Mouse (Mus musculus) erythroblast, embryonic 14.5 days (primary cell): ENCODE results near the gene BC025920. TPM values are rescaled to one million over a fixed set of nuclear protein-coding genes. Genes with fewer than 3 reads are reported as not detected.

Experiments
- H3K27me3 ChIP-seq: 2 replicates; pipeline ENCODE4 v1.6.1; 2012; ENCODE audit warnings: inconsistent platforms; ENCODE audit not compliant: control insufficient read depth
- H3K36me3 ChIP-seq: 2 replicates; pipeline ENCODE4 v1.6.1; 2012; ENCODE audit warnings: mild to moderate bottlenecking, inconsistent platforms; ENCODE audit not compliant: control insufficient read depth
- H3K4me1 ChIP-seq: 2 replicates; pipeline ENCODE4 v1.6.1; 2012; ENCODE audit warnings: inconsistent platforms; ENCODE audit not compliant: control insufficient read depth
- H3K4me3 ChIP-seq: replicated peaks from 2 replicates; pipeline ENCODE3; 2012; ENCODE audit warnings: moderate library complexity, mild to moderate bottlenecking, inconsistent platforms
- H3K9me3 ChIP-seq: 2 replicates; pipeline ENCODE4 v1.6.1; 2012; ENCODE audit warnings: low read length, inconsistent platforms, mixed read lengths; ENCODE audit not compliant: control insufficient read depth
- GATA1 ChIP-seq: IDR thresholded peaks from 2 replicates; pipeline ENCODE4 v1.6.1; 2012; ENCODE audit warnings: low read length, inconsistent platforms, mixed read lengths
- TAL1 ChIP-seq: IDR thresholded peaks from 3 replicates; pipeline ENCODE4 v1.6.1; 2012; ENCODE audit warnings: low read length, inconsistent platforms, mixed read lengths
- polyA plus RNA-seq: library from polyadenylated mRNA; stranded (reverse); fragments of >175 nt; gene quantifications from 2 replicates; pipeline ENCODE4 v1.2.3, GENCODE M21; 2012

The BC025920 gene
- polyA plus RNA-seq, 1 experiment: 0.07 TPM

DNA sequence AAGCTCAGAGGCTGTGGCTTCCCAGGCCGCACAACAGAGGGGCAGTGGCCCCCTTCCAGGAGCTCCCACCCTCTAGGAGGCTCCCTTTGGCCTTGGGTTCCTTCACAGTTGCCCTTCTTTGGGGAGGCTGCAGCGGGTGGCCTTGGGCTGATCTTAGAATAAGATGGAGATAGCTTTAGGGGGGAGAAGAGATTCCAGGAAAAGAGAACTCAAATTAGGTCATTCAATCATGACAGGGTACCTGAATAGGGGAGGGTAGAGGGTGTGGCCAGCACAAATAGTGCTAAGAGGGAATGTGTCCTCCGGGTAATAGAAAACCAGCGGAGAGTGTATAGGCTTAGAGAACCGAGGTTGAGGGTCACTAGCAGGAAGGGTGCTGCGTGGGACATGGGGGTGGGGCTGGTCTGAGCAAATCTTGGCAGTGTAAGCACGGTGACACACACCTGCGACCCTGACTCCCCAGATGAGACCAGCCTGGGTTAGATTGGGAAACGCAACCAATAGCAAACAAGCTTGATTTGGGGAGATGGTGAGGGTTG, 33.9 kb upstream of the BC025920 start:
- Histone ChIP-seq H3K27me3 (peaks cover 63% of the 10 kb centered on the region), H3K4me1 (peaks cover 85% of the 10 kb centered on the region), H3K36me3 (no peaks in the 10 kb centered on the region), H3K4me3 (peak overlapping the region; percentile 76), H3K9me3 (no peaks in the 10 kb centered on the region)
- no peak for TF ChIP-seq GATA1
- TF ChIP-seq TAL1: no peak

- Histone ChIP-seq H3K4me1 (peaks cover 81% of the 10 kb centered on the region), H3K36me3 (no peaks in the 10 kb centered on the region; the same call in 1 of the 2 replicates), H3K4me3 (peak overlapping the region; percentile 76), H3K27me3 (peaks cover 65% of the 10 kb centered on the region), H3K9me3 (no peaks in the 10 kb centered on the region)
- no peak for TF ChIP-seq GATA1
- TF ChIP-seq TAL1: no peak
Observed at GRCm38 (mm10) chr10:81572975-81573374, 33.1 kb upstream of the BC025920 start.

DNA sequence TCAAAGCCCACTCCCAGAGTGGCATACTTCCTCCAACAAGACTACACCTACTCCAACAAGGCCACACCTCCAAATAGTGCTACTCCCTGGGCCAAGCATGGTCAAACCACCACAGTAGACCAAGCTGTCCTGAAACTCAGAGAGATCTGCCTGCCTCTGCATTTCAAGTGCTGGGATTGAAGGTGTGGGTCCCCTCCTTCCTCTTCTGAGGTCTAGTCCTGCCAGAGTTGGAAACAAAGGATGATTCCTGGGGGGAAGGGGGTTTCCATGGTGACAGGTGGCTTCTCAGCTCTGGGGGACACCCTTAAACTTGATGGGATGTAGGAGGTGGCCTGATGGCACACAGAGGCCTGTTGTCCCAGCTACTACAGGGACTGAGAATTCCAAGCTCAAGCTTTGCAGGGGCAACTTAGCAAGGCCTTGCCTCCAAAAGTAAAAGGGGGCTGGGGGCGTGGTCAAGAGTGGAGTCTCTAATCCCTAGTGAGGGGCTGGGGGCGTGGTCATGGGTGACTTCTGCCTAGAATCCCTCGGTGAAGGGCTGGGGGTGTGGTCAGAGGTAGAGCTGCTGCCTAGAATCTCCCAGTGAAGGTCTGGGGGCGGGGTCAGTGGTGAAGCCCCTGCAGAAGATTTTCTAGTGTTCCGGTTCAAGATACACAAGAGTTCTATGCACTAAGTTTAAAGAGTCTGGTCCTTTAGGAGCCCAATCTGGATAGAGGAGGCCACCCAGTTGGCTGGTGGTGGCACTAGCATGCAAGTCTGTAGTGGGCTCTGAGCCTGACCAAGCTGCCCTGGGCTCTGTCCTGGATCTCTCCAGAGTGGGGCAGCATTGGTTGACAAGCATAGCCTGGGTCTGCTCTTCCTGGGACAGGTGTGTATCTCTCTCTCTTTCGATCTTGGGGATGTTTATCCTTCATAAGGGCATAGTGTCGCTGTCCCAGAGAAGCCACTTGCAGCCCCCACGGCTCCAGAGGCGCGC, 31.7 kb upstream of the BC025920 start, which contains the start of gene Tle2:
Gene Tle2, plus strand, starts transcription at position 481 of the 976 bp plus-strand sequence.
- H3K27me3 ChIP-seq: peaks cover 59% of the 10 kb centered on the region
- H3K36me3 ChIP-seq: no peaks in the 10 kb centered on the region; the same call in 1 of the 2 replicates
- TF ChIP-seq GATA1: no peak
- TF ChIP-seq TAL1: no peak
- no peaks in the 10 kb centered on the region for H3K9me3 ChIP-seq
- peak within 1 kb of the TSS; percentile 50 for H3K4me3 ChIP-seq
- H3K4me1 ChIP-seq: peaks cover 71% of the 10 kb centered on the region

DNA sequence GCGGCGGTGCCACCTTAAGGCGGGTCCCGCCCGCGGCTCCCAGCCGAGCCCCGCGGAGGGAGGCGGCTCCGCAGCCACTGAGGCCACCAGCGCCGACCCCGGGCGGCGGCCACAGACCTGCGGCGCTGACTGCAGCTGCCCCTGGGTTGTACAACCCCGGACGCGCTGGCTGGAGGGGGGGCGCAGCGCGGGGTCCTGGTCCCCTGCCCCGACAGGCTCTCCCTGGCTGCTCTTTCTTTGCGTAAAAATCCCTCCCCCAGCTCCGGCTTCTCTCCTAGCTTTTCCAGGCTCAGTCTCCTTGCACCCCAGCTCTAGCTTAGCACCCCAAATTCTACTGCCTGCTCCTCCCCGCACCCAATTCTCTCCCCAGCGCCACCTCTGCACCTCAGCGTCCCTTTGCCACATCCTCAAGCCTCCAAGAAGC, 30.9 kb upstream of the BC025920 start:
- Histone ChIP-seq H3K4me1 (peaks cover 63% of the 10 kb centered on the region), H3K36me3 (no peaks in the 10 kb centered on the region; the same call in 1 of the 2 replicates), H3K9me3 (no peaks in the 10 kb centered on the region), H3K4me3 (peak overlapping the region; percentile 50), H3K27me3 (peaks cover 61% of the 10 kb centered on the region)
- no peak for TF ChIP-seq GATA1
- no peak for TF ChIP-seq TAL1

- TF ChIP-seq GATA1: no peak
- no peak for TF ChIP-seq TAL1
- Histone ChIP-seq H3K9me3 (no peaks in the 10 kb centered on the region), H3K4me3 (peak overlapping the region; percentile 50), H3K27me3 (peaks cover 65% of the 10 kb centered on the region), H3K4me1 (peaks cover 60% of the 10 kb centered on the region), H3K36me3 (no peaks in the 10 kb centered on the region; the same call in 1 of the 2 replicates)
Observed at GRCm38 (mm10) chr10:81575695-81576094, 30.4 kb upstream of the BC025920 start.

DNA sequence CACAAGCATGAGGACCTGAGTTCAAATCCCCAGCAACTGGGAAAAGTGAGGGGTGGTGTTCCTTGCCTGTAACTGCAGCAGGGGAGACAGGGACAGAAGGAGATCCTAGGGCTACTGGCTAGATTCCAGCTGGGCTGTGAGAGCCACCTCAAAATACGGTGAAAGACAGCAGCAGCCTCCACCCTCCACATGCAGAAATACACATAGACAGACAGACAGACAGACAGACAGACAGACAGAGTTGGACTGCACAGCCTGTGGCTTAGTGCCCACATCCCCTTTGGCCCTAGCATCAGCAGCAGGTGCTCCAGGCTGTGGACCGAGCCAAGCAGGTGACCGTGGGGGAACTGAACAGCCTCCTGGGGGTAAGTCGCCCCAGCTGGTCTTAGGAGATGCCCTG, 26.1 kb upstream of the BC025920 start:
- Histone ChIP-seq H3K4me1 (peaks cover 19% of the 10 kb centered on the region), H3K36me3 (no peaks in the 10 kb centered on the region; the same call in 1 of the 2 replicates), H3K9me3 (no peaks in the 10 kb centered on the region), H3K27me3 (peaks cover 69% of the 10 kb centered on the region), H3K4me3 (no peak overlapping the region)
- no peak for TF ChIP-seq GATA1
- no peak for TF ChIP-seq TAL1

DNA sequence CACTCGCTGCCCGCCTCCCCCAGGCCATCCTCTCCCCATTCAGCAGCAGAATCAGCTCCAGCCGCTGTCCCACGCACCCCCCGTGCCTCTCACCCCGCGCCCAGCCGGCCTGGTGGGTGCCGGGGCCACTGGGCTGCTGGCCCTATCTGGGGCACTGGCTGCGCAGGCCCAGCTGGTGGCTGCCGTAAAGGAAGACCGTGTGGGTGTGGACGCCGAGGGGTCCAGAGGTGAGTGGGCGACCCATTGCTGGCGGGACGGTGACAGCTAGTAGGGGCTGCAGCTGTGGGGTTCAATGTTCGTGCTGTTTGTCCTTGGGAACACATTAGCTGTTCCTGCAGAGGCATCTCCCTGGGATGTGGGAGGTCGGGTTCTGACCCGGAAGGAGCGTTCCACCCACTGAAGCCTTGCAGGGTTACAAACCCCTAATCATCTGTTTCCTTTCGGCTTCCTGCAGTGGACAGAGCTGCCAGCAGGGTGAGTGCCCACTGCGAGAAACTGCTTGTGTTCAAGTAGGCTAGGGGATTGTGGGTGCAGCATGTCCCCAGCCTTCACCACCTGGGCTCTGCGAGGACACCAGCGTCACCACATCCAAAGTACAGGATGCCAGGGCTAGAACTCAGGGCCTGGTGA, 25.5 kb upstream of the BC025920 start:
- no peaks in the 10 kb centered on the region; the same call in 1 of the 2 replicates for H3K36me3 ChIP-seq
- H3K9me3 ChIP-seq: no peaks in the 10 kb centered on the region
- TF ChIP-seq TAL1: no peak
- peaks cover 63% of the 10 kb centered on the region for H3K27me3 ChIP-seq
- H3K4me3 ChIP-seq: no peak overlapping the region
- peaks cover 13% of the 10 kb centered on the region for H3K4me1 ChIP-seq

DNA sequence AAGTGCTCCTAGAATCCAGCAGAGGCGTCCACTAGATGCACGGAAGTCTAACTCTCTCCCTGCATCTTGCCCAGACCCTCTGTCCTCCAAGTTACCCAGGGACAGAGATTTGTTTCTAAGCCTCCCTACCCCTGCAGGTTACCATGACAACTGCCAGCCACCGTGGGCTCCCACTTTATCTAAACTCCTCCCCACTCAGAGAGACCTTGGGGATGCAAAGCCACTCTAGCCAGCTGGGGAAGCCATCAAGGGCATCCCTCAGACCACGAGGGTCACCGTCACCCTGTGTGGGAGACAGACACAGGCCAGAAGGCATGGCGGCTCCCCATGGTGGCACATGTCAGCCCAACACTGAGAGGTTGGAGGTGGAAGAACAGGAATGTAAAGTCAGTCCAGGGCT, 22.7 kb upstream of the BC025920 start:
- Histone ChIP-seq H3K4me3 (no peak overlapping the region), H3K27me3 (peaks cover 47% of the 10 kb centered on the region), H3K4me1 (peaks cover 4% of the 10 kb centered on the region), H3K36me3 (peaks cover 3% of the 10 kb centered on the region; the same call in 1 of the 2 replicates), H3K9me3 (no peaks in the 10 kb centered on the region)
- TF ChIP-seq GATA1: no peak
- TF ChIP-seq TAL1: no peak

DNA sequence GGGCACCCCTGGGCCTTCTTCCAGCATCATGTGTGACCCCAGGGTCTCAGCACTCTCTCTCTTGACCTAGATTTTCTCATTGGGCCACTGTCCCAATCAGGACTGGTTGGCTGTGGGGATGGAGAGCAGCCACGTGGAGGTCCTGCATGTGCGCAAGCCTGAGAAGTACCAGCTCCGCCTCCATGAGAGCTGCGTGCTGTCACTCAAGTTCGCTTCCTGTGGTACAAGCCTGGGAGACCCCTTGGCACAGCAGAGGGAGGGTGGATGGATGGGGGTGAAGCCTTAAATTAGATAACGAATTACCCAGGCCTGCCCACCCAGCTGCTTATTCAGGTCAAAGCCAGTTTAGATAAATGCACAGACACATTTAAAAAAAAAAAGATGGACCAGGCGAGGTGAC, 17.3 kb upstream of the BC025920 start:
- no peaks in the 10 kb centered on the region for H3K9me3 ChIP-seq
- no peak overlapping the region for H3K4me3 ChIP-seq
- H3K4me1 ChIP-seq: peaks cover 2% of the 10 kb centered on the region
- peaks cover 13% of the 10 kb centered on the region for H3K27me3 ChIP-seq
- H3K36me3 ChIP-seq: peaks cover 3% of the 10 kb centered on the region; the same call in 1 of the 2 replicates
- no peak for TF ChIP-seq GATA1
